Mouse (Mus musculus): ENCODE measurements around the gene Apobec2. TPM values are rescaled to one million over a fixed set of nuclear protein-coding genes. Genes with fewer than 3 reads are reported as not detected.

The Apobec2 gene
- total and polyA plus RNA-seq, 2 experiments from 2014 or later: 0.11 to 0.32 TPM

DNA sequence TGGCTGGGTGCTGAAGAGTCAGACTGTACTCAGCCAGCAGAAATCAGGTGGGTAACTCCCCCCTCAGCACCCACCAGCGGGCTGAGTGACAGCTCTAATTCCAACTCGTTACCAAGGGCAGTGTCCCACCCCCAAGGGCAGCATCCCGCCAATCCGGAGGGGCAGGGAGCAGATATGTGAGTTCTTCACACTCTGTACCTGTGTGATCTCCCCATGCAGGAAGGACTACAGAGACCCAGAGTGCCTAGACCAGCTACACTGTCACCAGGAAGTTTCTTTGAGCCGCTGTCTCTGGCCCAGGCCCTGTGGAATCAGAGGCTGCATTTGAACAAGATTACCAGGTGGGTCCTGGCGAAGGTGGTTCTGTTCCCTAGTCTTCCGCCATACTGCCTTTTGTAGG lies 21.5 kb upstream of the Apobec2 start:
- Histone ChIP-seq H3K36me3 (ENCODE audit: insufficient read depth, low read length) (no peaks in the 10 kb centered on the region), H3K9ac (replicated peaks; ENCODE audit: low read length, poor library complexity, severe bottlenecking) (no peak overlapping the region), H3K4me1 (ENCODE audit: insufficient read depth, low read length) (no peaks in the 10 kb centered on the region), H3K9me3 (ENCODE audit: low read length) (no peaks in the 10 kb centered on the region), H3K27me3 (ENCODE audit: insufficient read depth, low read length) (no peaks in the 10 kb centered on the region), H3K4me2 (ENCODE audit: low read depth, low read length, poor library complexity, severe bottlenecking) (no peak overlapping the region), H3K4me3 (ENCODE audit: low read depth, low read length) (no peak overlapping the region), H3K27ac (ENCODE audit: low read depth, low read length) (no peak overlapping the region)
- DNase-seq (ENCODE audit: low spot score) (no peak), ATAC-seq (ENCODE audit: low FRiP score) (no peak)
- TF ChIP-seq CTCF (IDR thresholded peaks at IDR 0.05): no peak
- 47% methylated on average over 7 of the region's 7 CpGs for WGBS

DNA sequence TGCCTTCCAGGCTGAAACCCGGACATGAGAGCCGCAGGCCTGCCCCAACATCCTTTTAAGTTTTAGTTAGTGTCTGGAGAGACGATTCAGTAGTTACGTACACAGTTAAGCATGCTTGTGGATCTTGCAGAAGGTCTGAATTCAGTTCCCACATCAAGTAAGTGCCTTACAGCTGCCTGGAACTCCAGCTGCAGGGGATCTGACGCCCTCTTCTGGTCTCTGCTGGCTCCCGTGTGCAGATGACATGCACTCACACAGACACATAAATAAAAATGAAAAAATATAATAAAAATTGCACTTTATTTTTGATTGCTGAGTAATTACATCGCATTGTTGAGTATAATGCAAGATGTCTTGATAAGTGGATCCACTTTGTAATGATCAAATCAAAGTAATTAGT lies 20.8 kb upstream of the Apobec2 start:
- ATAC-seq (ENCODE audit: low FRiP score): no peak
- TF ChIP-seq CTCF (IDR thresholded peaks at IDR 0.05): 0 out of 2 replicates have a peak, but pooled peaks have one; percentile 20
- H3K4me3 ChIP-seq (ENCODE audit: low read depth, low read length): no peak overlapping the region
- no peaks in the 10 kb centered on the region for H3K27me3 ChIP-seq (ENCODE audit: insufficient read depth, low read length)
- WGBS: 84% methylated on average over 7 of the region's 7 CpGs
- no peak for DNase-seq (ENCODE audit: low spot score)
- no peaks in the 10 kb centered on the region for H3K36me3 ChIP-seq (ENCODE audit: insufficient read depth, low read length)
- H3K27ac ChIP-seq (ENCODE audit: low read depth, low read length): no peak overlapping the region
- H3K4me2 ChIP-seq (ENCODE audit: low read depth, low read length, poor library complexity, severe bottlenecking): no peak overlapping the region
- H3K9ac ChIP-seq (replicated peaks; ENCODE audit: low read length, poor library complexity, severe bottlenecking): no peak overlapping the region
- no peaks in the 10 kb centered on the region for H3K9me3 ChIP-seq (ENCODE audit: low read length)
- H3K4me1 ChIP-seq (ENCODE audit: insufficient read depth, low read length): no peaks in the 10 kb centered on the region

DNA sequence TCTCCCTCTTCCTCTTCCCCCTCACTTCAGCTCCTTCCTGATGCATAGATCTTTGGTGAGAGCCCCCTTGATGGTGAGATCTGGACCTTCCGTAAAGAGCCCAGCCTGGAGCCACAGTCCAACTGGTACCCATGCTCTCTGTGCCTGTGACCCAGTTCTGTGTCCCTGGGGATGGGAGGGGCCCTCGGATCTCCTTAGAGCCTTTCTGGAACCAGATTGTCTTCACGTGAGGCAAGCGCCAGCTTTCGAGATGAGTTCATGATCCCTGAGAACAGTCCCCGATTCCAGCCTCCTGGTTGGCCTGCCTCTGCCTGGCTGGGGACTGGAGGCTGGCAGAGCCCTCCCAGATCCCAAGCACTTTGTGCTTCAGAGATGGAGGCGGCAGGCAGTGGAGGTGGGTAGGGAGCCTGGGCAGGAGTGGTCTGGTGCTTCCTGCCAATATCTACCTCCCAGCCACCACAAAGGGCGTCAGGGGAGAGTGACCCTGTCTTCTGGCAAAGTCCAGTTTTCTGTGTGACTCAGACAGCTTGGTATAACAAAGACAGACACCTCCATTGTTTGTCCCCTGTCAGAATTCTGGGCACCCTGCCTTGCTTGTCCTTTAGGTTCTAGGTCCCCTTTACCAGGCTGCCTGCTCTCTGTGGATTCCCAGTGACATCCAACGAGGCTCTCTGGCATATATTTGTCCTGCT lies 19.2 kb upstream of the Apobec2 start:
- H3K27me3 ChIP-seq (ENCODE audit: insufficient read depth, low read length): no peaks in the 10 kb centered on the region
- 58% methylated on average over 9 of the region's 9 CpGs for WGBS
- no peak overlapping the region for H3K4me2 ChIP-seq (ENCODE audit: low read depth, low read length, poor library complexity, severe bottlenecking)
- H3K4me1 ChIP-seq (ENCODE audit: insufficient read depth, low read length): no peaks in the 10 kb centered on the region
- DNase-seq (ENCODE audit: low spot score) (no peak), ATAC-seq (ENCODE audit: low FRiP score) (no peak)
- H3K9me3 ChIP-seq (ENCODE audit: low read length): no peaks in the 10 kb centered on the region
- no peak overlapping the region for H3K9ac ChIP-seq (replicated peaks; ENCODE audit: low read length, poor library complexity, severe bottlenecking)
- H3K4me3 ChIP-seq (ENCODE audit: low read depth, low read length): no peak overlapping the region
- H3K27ac ChIP-seq (ENCODE audit: low read depth, low read length): no peak overlapping the region
- no peaks in the 10 kb centered on the region for H3K36me3 ChIP-seq (ENCODE audit: insufficient read depth, low read length)
- no peak for TF ChIP-seq CTCF (IDR thresholded peaks at IDR 0.05)

DNA sequence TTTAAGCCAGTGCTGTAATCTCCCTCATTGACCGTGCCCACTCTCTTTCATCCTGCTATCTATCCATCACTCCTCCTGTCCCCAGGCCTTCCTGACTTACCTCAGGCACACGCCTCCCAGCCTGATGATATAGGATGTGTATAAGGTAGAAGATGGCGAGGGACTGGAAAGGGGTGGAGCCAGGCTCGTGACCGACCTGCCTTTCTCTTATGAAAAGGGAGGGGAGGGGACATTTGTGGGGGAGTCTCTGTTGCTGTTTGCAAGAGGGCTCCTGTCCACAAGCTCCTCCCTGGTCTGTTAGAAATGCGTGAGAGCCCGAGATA lies 18.6 kb upstream of the Apobec2 start, which contains the start of gene Tspo2:
Gene Tspo2, minus strand, starts transcription at position 170 of the 323 bp plus-strand sequence.
- no peak for ATAC-seq (ENCODE audit: low FRiP score)
- H3K36me3 ChIP-seq (ENCODE audit: insufficient read depth, low read length): no peaks in the 10 kb centered on the region
- H3K4me2 ChIP-seq (ENCODE audit: low read depth, low read length, poor library complexity, severe bottlenecking): no peak within 1 kb of the TSS
- H3K27me3 ChIP-seq (ENCODE audit: insufficient read depth, low read length): no peaks in the 10 kb centered on the region
- no peaks in the 10 kb centered on the region for H3K4me1 ChIP-seq (ENCODE audit: insufficient read depth, low read length)
- DNase-seq (ENCODE audit: low spot score): no peak
- no peaks in the 10 kb centered on the region for H3K9me3 ChIP-seq (ENCODE audit: low read length)
- H3K4me3 ChIP-seq (ENCODE audit: low read depth, low read length): no peak within 1 kb of the TSS
- H3K27ac ChIP-seq (ENCODE audit: low read depth, low read length): no peak within 1 kb of the TSS
- TF ChIP-seq CTCF (IDR thresholded peaks at IDR 0.05): no peak
- 61% methylated on average over 7 of the region's 7 CpGs for WGBS
- H3K9ac ChIP-seq (replicated peaks; ENCODE audit: low read length, poor library complexity, severe bottlenecking): no peak within 1 kb of the TSS

DNA sequence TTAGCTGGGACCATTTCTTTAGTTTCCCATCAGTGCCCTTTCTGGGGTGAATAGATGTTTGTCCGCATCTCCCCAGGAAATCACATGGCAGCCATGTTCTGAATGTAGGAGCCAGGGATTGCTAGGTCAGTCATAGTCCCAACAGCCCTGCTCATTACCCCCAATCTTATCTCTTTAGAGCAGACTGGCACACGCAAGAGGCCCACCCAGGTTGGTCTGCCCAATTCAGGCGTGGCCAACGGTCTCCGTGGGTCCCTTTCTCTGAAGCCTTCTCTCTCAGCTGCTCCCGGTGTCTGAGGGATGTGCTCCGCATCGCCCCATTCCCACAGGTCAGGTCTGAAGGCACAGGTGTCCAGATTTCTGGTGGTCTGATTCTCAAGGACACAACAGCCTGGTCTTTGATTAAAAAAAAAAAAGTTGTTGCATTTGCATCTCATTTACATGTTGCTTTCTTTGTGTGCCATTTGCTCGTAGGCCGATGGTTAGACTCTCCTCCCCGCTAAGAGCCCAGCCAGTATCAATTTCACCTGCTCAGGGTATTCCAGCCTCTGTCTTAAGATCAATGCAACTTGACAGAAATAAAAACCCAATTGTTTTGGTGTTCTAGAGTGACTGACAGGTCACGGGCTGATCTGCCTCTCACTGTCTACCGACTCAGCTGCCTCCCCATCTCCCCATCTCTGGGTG lies 18.1 kb upstream of the Apobec2 start:
- H3K4me3 ChIP-seq (ENCODE audit: low read depth, low read length): no peak overlapping the region
- no peak overlapping the region for H3K9ac ChIP-seq (replicated peaks; ENCODE audit: low read length, poor library complexity, severe bottlenecking)
- no peaks in the 10 kb centered on the region for H3K27me3 ChIP-seq (ENCODE audit: insufficient read depth, low read length)
- 64% methylated on average over 13 of the region's 13 CpGs for WGBS
- no peak overlapping the region for H3K27ac ChIP-seq (ENCODE audit: low read depth, low read length)
- H3K9me3 ChIP-seq (ENCODE audit: low read length): no peaks in the 10 kb centered on the region
- H3K4me2 ChIP-seq (ENCODE audit: low read depth, low read length, poor library complexity, severe bottlenecking): no peak overlapping the region
- TF ChIP-seq CTCF (IDR thresholded peaks at IDR 0.05): no peak
- DNase-seq (ENCODE audit: low spot score): no peak
- no peaks in the 10 kb centered on the region for H3K4me1 ChIP-seq (ENCODE audit: insufficient read depth, low read length)
- no peak for ATAC-seq (ENCODE audit: low FRiP score)
- no peaks in the 10 kb centered on the region for H3K36me3 ChIP-seq (ENCODE audit: insufficient read depth, low read length)

DNA sequence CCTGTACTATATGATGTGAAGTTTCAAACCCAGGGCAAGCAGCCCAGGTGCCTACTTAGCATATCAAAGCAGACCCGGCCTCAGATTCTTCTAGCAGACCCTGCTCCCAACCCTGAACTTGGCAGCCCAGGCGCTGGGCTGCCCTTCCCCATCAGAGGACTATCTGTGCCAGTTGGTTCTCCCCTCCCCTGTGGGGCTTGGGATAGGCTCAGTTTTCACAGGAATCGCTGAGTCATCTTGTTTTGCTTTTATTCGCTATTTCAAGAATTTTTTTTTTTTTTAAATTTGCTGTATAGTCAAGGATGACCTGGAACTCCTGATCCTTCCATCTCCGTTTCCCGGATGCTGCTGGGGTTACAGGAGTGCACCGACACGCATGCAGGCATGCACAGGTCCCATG lies 14.9 kb upstream of the Apobec2 start:
- no peak overlapping the region for H3K27ac ChIP-seq (ENCODE audit: low read depth, low read length)
- DNase-seq (ENCODE audit: low spot score) (no peak), ATAC-seq (ENCODE audit: low FRiP score) (no peak)
- H3K4me2 ChIP-seq (ENCODE audit: low read depth, low read length, poor library complexity, severe bottlenecking): no peak overlapping the region
- WGBS: 74% methylated on average over 8 of the region's 8 CpGs
- H3K9me3 ChIP-seq (ENCODE audit: low read length): no peaks in the 10 kb centered on the region
- H3K9ac ChIP-seq (replicated peaks; ENCODE audit: low read length, poor library complexity, severe bottlenecking): no peak overlapping the region
- TF ChIP-seq CTCF (IDR thresholded peaks at IDR 0.05): no peak
- H3K36me3 ChIP-seq (ENCODE audit: insufficient read depth, low read length): no peaks in the 10 kb centered on the region
- H3K4me3 ChIP-seq (ENCODE audit: low read depth, low read length): no peak overlapping the region
- H3K4me1 ChIP-seq (ENCODE audit: insufficient read depth, low read length): no peaks in the 10 kb centered on the region
- H3K27me3 ChIP-seq (ENCODE audit: insufficient read depth, low read length): no peaks in the 10 kb centered on the region
